Mouse (Mus musculus): ENCODE measurements around the gene Pkdcc. TPM values are rescaled to one million over a fixed set of nuclear protein-coding genes. Genes with fewer than 3 reads are reported as not detected.
A peak's percentile ranks its signal among the peaks of the same experiment; 100 is the strongest.

The Pkdcc gene
- polyA plus RNA-seq, 1 experiment from 2014 or later = 10.0 TPM

- Histone ChIP-seq H3K4me1 (replicated peaks; ENCODE audit: control insufficient read depth, insufficient read depth, low read length) (peaks cover 19% of the 10 kb centered on the region), H3K27ac (ENCODE audit: low read depth, low read length) (peak overlapping the region; percentile 77), H3K27me3 (ENCODE audit: control insufficient read depth, insufficient read depth, low read length) (no peaks in the 10 kb centered on the region), H3K36me3 (ENCODE audit: control insufficient read depth, insufficient read depth, low read length) (no peaks in the 10 kb centered on the region), H3K9me3 (ENCODE audit: control insufficient read depth, low read length) (no peaks in the 10 kb centered on the region), H3K4me2 (ENCODE audit: low read depth, low read length, severe bottlenecking) (peak overlapping the region; percentile 94), H3K9ac (ENCODE audit: low read length) (peak overlapping the region; percentile 88), H3K4me3 (ENCODE audit: low read depth, low read length) (peak overlapping the region; percentile 69)
- DNase-seq (ENCODE audit: low spot score) (peak; percentile 74), ATAC-seq (replicated peaks; ENCODE audit: low FRiP score) (peak; percentile 31)
- WGBS = under 1% methylated on average over 80 of the region's 80 CpGs
Observed at GRCm38 (mm10) chr17:83215529-83216244, 595 bp downstream of the Pkdcc start.

GRCm38 (mm10) chr17:83216251-83216919 lies 1.3 kb downstream of the Pkdcc start:
- H3K4me3 ChIP-seq (ENCODE audit: low read depth, low read length) = peak overlapping the region; percentile 69
- ATAC-seq (replicated peaks; ENCODE audit: low FRiP score) = no peak
- H3K4me1 ChIP-seq (replicated peaks; ENCODE audit: control insufficient read depth, insufficient read depth, low read length) = peaks cover 19% of the 10 kb centered on the region
- WGBS = 16% methylated on average over 7 of the region's 7 CpGs
- H3K4me2 ChIP-seq (ENCODE audit: low read depth, low read length, severe bottlenecking) = peak overlapping the region; percentile 94
- H3K27ac ChIP-seq (ENCODE audit: low read depth, low read length) = no peak overlapping the region
- H3K27me3 ChIP-seq (ENCODE audit: control insufficient read depth, insufficient read depth, low read length) = no peaks in the 10 kb centered on the region
- peak overlapping the region; percentile 88 for H3K9ac ChIP-seq (ENCODE audit: low read length)
- H3K36me3 ChIP-seq (ENCODE audit: control insufficient read depth, insufficient read depth, low read length) = no peaks in the 10 kb centered on the region
- no peaks in the 10 kb centered on the region for H3K9me3 ChIP-seq (ENCODE audit: control insufficient read depth, low read length)
- DNase-seq (ENCODE audit: low spot score) = no peak

- Histone ChIP-seq H3K27me3 (ENCODE audit: control insufficient read depth, insufficient read depth, low read length) (no peaks in the 10 kb centered on the region), H3K4me2 (ENCODE audit: low read depth, low read length, severe bottlenecking) (peak overlapping the region; percentile 19; the same call in 1 of the 2 replicates), H3K36me3 (ENCODE audit: control insufficient read depth, insufficient read depth, low read length) (no peaks in the 10 kb centered on the region), H3K4me3 (ENCODE audit: low read depth, low read length) (peak overlapping the region; percentile 8; the same call in 1 of the 2 replicates), H3K9ac (ENCODE audit: low read length) (no peak overlapping the region), H3K9me3 (ENCODE audit: control insufficient read depth, low read length) (no peaks in the 10 kb centered on the region), H3K27ac (ENCODE audit: low read depth, low read length) (no peak overlapping the region), H3K4me1 (replicated peaks; ENCODE audit: control insufficient read depth, insufficient read depth, low read length) (peaks cover 19% of the 10 kb centered on the region)
- WGBS = 21% methylated on average over 2 of the region's 2 CpGs
- ATAC-seq (replicated peaks; ENCODE audit: low FRiP score) (no peak), DNase-seq (ENCODE audit: low spot score) (no peak)
Observed at GRCm38 (mm10) chr17:83218189-83218588, 3.1 kb downstream of the Pkdcc start.

GRCm38 (mm10) chr17:83218722-83219121 lies 3.6 kb downstream of the Pkdcc start:
- Histone ChIP-seq H3K9me3 (ENCODE audit: control insufficient read depth, low read length) (no peaks in the 10 kb centered on the region), H3K36me3 (ENCODE audit: control insufficient read depth, insufficient read depth, low read length) (no peaks in the 10 kb centered on the region), H3K9ac (ENCODE audit: low read length) (no peak overlapping the region), H3K27me3 (ENCODE audit: control insufficient read depth, insufficient read depth, low read length) (no peaks in the 10 kb centered on the region), H3K27ac (ENCODE audit: low read depth, low read length) (no peak overlapping the region), H3K4me2 (ENCODE audit: low read depth, low read length, severe bottlenecking) (peak overlapping the region; percentile 11; the same call in 1 of the 2 replicates), H3K4me1 (replicated peaks; ENCODE audit: control insufficient read depth, insufficient read depth, low read length) (peaks cover 16% of the 10 kb centered on the region), H3K4me3 (ENCODE audit: low read depth, low read length) (no peak overlapping the region)
- WGBS = 58% methylated on average over 6 of the region's 6 CpGs
- ATAC-seq (replicated peaks; ENCODE audit: low FRiP score) (no peak), DNase-seq (ENCODE audit: low spot score) (no peak)

GRCm38 (mm10) chr17:83219351-83220287 lies 4.5 kb downstream of the Pkdcc start:
- Histone ChIP-seq H3K9ac (ENCODE audit: low read length) (no peak overlapping the region), H3K27me3 (ENCODE audit: control insufficient read depth, insufficient read depth, low read length) (no peaks in the 10 kb centered on the region), H3K27ac (ENCODE audit: low read depth, low read length) (no peak overlapping the region), H3K4me1 (replicated peaks; ENCODE audit: control insufficient read depth, insufficient read depth, low read length) (peaks cover 14% of the 10 kb centered on the region), H3K9me3 (ENCODE audit: control insufficient read depth, low read length) (no peaks in the 10 kb centered on the region), H3K4me2 (ENCODE audit: low read depth, low read length, severe bottlenecking) (no peak overlapping the region), H3K36me3 (ENCODE audit: control insufficient read depth, insufficient read depth, low read length) (no peaks in the 10 kb centered on the region; the same call in 1 of the 2 replicates), H3K4me3 (ENCODE audit: low read depth, low read length) (no peak overlapping the region)
- DNase-seq (ENCODE audit: low spot score) (no peak), ATAC-seq (replicated peaks; ENCODE audit: low FRiP score) (no peak)
- 63% methylated on average over 14 of the region's 14 CpGs for WGBS

GRCm38 (mm10) chr17:83220954-83221538 lies 6.0 kb downstream of the Pkdcc start:
- Histone ChIP-seq H3K27ac (ENCODE audit: low read depth, low read length) (no peak overlapping the region), H3K27me3 (ENCODE audit: control insufficient read depth, insufficient read depth, low read length) (no peaks in the 10 kb centered on the region), H3K9ac (ENCODE audit: low read length) (no peak overlapping the region), H3K4me2 (ENCODE audit: low read depth, low read length, severe bottlenecking) (no peak overlapping the region), H3K36me3 (ENCODE audit: control insufficient read depth, insufficient read depth, low read length) (no peaks in the 10 kb centered on the region; the same call in 1 of the 2 replicates), H3K4me3 (ENCODE audit: low read depth, low read length) (no peak overlapping the region), H3K9me3 (ENCODE audit: control insufficient read depth, low read length) (no peaks in the 10 kb centered on the region), H3K4me1 (replicated peaks; ENCODE audit: control insufficient read depth, insufficient read depth, low read length) (peaks cover 14% of the 10 kb centered on the region)
- DNase-seq (ENCODE audit: low spot score) = no peak
- WGBS = 88% methylated on average over 18 of the region's 18 CpGs
- ATAC-seq (replicated peaks; ENCODE audit: low FRiP score) = no peak

GRCm38 (mm10) chr17:83221611-83222500 lies 6.8 kb downstream of the Pkdcc start:
- Histone ChIP-seq H3K36me3 (ENCODE audit: control insufficient read depth, insufficient read depth, low read length) (no peaks in the 10 kb centered on the region; the same call in 1 of the 2 replicates), H3K4me3 (ENCODE audit: low read depth, low read length) (no peak overlapping the region), H3K27me3 (ENCODE audit: control insufficient read depth, insufficient read depth, low read length) (no peaks in the 10 kb centered on the region), H3K27ac (ENCODE audit: low read depth, low read length) (no peak overlapping the region), H3K9ac (ENCODE audit: low read length) (no peak overlapping the region), H3K4me2 (ENCODE audit: low read depth, low read length, severe bottlenecking) (no peak overlapping the region), H3K4me1 (replicated peaks; ENCODE audit: control insufficient read depth, insufficient read depth, low read length) (peaks cover 14% of the 10 kb centered on the region), H3K9me3 (ENCODE audit: control insufficient read depth, low read length) (no peaks in the 10 kb centered on the region)
- ATAC-seq (replicated peaks; ENCODE audit: low FRiP score) (no peak), DNase-seq (ENCODE audit: low spot score) (no peak)
- 82% methylated on average over 13 of the region's 13 CpGs for WGBS

All from forebrain, embryonic 11.5 days (tissue).